Mouse (Mus musculus): ENCODE measurements at regions not wholly inside any gene's neighbourhood (a gene's known extent, or its start where the extent isn't known, plus 50 kb on each side); places are given as distances from the start of the nearest gene placed in this dataset.

GRCm38 (mm10) chr13:37503898-37504297 is 158.9 kb downstream of the Ly86 start:
- DNase-seq: no peak

DNA sequence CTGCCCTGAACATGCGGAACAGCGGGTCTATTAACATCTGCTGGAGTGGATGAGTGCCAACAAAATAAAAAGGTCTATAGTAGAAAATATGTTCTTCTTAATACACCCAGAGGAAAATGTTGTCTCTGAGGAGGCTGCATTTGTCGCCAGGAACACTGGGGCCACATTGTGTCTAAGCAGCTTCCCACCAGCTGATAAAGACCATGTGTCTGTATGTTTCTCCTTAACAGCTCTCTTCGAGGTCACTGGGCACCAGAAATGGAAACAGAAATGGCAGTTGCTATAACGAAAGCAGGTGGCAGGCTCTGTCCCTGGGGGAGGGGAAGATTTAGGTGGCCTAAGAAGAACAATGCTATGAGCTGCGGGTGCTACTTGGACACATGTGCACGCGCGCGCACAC is 159.4 kb downstream of the Ly86 start:
- DNase-seq: no peak

DNA sequence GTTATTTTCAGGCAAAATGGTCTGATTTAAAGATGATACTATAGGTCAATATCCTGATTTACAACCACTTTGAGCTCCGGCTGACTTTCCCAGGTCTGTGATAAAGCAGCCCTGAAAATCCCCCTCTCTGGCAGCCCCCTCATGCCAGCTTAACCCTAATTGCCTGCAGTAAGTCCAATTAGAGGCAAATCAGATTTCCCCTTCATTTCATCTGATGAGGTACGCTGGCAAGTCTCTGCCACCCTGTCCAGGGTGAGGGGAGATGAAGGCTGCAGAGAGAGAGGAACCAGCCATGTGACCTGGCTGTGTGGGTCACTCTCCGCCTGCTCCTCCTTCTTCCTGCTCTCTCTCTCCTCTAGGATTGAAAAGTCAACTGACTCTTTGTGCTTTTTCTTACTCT is 160.6 kb downstream of the Ly86 start:
- no peak for DNase-seq

- no peak for DNase-seq
These were observed 161.0 kb downstream of the Ly86 start for GRCm38 (mm10) chr13:37506046-37506445.

DNA sequence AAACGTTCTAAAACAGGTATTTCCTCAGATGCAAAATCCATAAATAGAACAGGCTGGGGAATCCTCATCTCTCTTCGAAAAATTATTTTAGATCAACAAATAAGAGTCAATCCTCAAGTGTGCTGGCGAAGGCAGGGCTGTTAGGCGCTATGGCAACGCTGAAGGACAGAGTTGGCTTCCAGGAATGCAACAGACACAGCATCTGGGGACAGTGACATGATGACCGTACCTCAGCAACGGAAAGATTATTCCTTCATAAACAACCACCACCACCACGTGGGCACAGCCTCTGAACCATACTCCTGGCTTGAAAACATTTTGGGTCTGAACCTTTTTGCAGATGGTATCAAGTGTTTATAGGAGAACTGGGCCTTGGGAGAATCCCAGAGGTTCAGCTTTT is 161.7 kb downstream of the Ly86 start:
- no peak for DNase-seq

GRCm38 (mm10) chr13:37507146-37507545 is 162.1 kb downstream of the Ly86 start:
- no peak for DNase-seq

- no peak for DNase-seq
These were observed 163.7 kb downstream of the Ly86 start for GRCm38 (mm10) chr13:37508385-37509351.

DNA sequence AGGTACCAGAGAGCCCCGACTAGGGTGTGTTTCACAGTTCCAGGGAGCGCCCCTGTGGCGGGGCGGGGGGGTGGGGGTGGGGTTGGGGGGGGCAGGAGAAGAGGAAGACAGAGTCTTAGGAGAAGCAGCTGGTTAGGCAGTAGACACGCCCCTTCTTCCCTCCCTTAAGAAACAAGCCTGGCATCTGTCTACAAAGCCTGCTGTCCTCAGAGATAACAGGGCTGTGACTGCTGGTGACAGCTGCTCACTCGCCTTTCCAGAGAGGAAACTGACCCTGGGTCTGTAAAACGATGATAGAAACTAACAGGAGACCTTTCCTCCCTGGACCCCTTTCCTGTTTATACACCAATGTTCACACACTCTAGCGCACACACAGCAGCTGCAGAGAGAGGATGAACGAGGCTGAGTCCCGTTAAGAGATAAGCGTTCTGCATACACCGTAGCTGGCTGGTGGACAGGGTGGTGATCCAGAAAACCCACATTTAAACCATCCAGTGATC is 164.4 kb downstream of the Ly86 start:
- DNase-seq: no peak

GRCm38 (mm10) chr13:37510511-37510910 is 165.5 kb downstream of the Ly86 start:
- DNase-seq: no peak

DNA sequence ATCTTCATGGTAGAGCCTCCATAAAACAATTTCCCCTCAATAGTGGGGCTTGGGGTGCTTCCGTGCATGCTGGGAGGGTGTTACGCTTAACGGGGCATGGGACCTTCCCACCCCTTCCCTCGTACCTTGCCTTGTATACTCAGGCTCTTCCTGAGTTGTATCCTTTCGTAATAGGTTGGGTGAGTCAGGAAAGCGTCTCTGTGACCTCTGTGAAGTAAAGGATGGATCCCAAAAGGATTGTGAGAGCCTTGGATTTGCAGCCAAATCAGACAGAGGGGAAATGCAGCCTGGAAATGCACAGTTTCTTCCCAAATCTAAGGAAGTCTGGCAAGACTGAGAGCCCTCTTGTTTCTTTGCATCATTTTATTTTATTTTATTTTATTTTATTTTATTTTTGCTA is 166.0 kb downstream of the Ly86 start:
- no peak for DNase-seq

- no peak for DNase-seq
These were observed 166.4 kb downstream of the Ly86 start for GRCm38 (mm10) chr13:37511406-37511805.

GRCm38 (mm10) chr13:37512781-37513180 is 167.8 kb downstream of the Ly86 start:
- DNase-seq: no peak

- DNase-seq: no peak
These were observed 168.3 kb downstream of the Ly86 start for GRCm38 (mm10) chr13:37513206-37513904.

DNA sequence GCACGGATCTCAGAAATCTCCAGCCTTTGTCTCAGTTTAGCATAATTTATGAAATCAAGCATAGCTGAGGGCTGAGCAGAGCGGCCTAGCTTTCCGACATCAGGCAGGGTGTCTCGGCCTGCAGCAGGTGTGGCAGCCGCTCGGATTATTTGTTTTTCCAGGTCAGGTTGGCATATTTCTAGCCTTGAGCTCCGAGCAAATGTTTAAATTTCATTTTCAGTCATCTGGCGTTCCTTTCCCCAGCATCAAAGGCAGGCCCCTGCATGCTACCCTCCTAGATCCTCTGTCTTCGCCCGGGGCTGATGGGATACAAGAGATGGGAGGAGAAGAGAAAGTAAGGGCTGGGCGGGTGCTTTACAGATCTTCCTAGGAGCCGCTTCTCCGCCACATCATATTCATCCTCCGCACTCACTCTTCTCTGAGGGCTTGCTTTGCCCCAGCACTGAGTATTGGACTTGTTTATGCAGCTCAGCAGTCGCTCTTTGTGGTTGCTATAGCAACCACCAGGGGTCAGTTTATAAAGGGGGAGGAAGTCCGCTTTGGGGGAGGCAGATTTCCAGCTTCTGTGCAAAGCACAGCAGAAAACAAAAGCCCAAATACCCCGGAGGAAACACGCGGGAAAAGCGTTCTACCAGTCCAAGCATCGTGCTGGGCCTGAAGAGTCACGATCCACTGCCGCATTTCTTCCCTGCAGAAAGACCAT is 169.0 kb downstream of the Ly86 start:
- DNase-seq: no peak

DNA sequence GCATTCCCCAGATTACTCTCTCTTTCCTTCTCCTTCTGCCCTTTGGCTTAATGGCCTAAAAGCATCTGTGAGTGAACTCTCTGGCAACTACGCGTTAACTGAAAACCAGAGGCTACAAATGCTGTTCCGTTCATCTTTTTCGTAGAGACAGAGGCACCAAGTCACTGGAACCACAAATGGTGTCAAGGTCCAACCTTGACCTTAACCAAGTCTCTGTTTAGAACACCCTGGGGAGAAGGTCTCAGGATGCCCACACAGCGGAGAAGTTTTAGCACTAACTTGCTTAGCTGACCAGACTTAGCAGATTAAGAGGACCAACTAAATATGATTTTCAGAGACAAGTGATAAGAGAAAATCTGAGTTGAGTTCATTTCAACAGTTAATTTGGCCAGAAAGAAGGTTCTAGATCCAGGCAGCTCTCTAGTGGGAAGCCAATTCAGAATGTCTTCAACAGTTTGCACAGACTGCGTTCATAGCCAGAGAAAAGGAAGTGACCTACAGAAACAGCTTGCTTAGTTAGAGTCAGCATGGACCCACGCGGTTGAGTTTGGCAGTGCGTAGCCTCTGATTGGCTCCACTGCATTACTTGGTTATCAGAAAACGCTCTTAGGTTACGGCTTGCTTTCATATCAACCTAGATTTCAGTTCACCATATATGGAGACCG is 169.8 kb downstream of the Ly86 start:
- no peak for DNase-seq

DNA sequence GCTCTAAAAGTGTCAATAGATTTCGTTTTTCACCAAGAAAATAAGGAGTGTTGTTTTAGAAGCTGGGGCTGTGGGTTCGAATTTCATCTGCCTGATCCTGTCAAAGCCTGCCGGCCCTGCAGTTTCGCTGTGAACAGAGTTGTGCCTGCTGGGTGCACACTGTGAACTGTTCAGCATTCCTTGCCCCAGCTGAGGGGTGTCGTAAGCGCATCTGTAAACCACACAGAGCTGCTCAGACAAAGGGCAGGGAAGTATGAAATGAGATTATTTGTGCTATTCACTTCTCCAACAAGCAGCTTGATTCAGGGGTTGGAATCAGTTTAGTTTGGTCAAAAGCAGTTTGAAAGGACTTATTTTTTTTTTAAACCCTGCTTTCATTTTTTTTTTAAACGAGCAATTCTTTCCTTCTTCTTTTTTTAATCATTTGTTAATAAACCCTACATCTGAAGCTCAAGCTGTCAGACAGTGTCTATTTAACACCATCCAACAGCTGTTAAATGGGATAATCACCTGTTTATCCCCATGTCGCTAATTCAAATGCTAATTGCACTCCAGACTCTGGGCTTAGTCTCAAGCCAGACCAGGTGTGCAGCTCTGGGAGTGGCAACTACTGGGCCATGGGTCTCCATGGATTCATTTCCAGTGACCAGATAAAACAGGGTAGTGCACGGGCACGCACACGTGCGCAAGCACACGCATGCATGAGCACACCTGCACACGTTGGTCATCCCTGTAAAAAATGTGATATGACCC is 172.2 kb downstream of the Ly86 start:
- no peak for DNase-seq

GRCm38 (mm10) chr13:37519948-37520347 is 174.9 kb downstream of the Ly86 start:
- DNase-seq: no peak

- DNase-seq: no peak
These were observed 180.2 kb downstream of the Ly86 start for GRCm38 (mm10) chr13:37525097-37525726.

DNA sequence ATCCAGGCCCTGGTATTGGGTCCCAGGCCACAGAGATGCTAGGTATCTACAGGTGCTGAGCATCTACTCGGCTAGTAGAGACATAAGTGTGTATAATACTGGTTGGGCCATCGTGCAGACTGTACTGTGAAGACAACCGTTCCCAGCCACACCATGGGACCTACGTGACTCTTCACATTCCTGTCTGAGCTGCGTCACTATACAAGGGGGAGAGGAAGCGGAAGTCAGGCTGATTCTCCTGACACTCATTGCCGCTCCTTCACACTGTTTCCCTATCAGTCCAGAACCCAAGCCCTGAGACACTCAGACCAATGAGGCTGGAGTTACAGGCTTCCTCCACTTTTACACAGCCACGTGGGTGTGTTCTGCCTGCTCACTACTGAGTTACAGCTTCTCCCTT is 181.1 kb downstream of the Ly86 start:
- no peak for DNase-seq

DNA sequence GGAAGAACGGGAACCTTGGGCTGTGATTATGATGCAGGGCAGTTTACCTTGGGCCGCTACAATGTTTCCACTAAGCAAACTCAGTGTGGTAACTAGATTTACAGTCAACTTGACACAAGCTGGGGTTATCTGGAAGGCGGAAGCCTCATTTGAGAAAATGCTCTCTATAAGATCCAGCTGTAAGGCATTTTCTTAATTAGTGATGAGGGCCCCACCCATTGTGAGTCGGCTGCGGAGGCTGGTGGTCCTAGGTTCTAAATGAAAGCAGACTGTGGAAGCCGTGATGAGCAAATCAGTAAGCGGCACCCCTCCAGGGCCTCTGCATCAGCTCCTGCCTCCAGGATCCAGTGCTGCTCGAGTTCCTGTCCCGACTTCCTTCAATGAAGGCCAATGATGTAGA is 183.4 kb downstream of the Ly86 start:
- no peak for DNase-seq

- DNase-seq: no peak
These were observed 183.9 kb downstream of the Ly86 start for GRCm38 (mm10) chr13:37528876-37529275.

All from gastrocnemius, postnatal 10 days (tissue).